Mouse (Mus musculus) ES-Bruce4 (cell line): ENCODE results near the gene Soat1.

Experiments used
- CTCF ChIP-seq: IDR thresholded peaks from one replicate; pipeline ENCODE4 v1.8.1; 2011; ENCODE audit warnings: low read depth, low read length
- EP300 ChIP-seq: IDR thresholded peaks from 2 replicates; pipeline ENCODE4 v1.6.1; 2011; ENCODE audit warnings: low read depth, low read length; ENCODE audit not compliant: insufficient read depth
- POLR2A ChIP-seq: IDR thresholded peaks from one replicate; pipeline ENCODE4 v1.8.1; 2011; ENCODE audit warnings: low read length; ENCODE audit not compliant: insufficient read depth

DNA sequence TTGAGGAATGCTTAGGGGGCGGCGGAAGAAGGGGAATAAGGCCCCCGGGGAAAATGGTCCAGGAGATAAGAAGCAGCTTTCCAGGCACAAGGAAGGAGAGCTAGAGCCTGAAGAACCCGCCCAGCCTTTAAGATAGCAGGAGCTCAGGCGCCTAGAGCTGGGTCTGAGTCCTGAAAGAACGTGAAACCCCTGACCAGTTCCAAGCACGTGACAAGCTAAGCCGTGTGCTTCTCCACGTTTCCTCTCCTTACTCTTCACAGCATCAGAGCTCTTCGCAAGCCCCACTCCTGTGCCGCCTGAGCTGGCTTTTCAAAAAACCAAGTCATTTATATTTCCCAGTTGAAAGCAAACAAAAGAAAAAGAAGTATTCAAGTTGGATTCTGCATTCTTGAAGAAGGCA is 1.1 kb downstream of the Soat1 start:
- TF ChIP-seq CTCF (no peak), POLR2A (no peak), EP300 (no peak)
